Mouse (Mus musculus): Measurements from ENCODE around the gene Gm20388.

- no peak for TF ChIP-seq HCFC1 (IDR thresholded peaks at IDR 0.05; ENCODE audit: borderline replicate concordance, insufficient read depth, low read length)
- TF ChIP-seq MAFK (IDR thresholded peaks at IDR 0.05; ENCODE audit: insufficient read depth, low read depth, low read length) = no peak
- no peak for TF ChIP-seq ZNF384 (IDR thresholded peaks at IDR 0.05; ENCODE audit: low read depth, low read length)
Measured at GRCm38 (mm10) chr8:121366655-121367054, 1456.0 kb downstream of the Gm20388 start.
